Mouse (Mus musculus) limb, embryonic 14.5 days (tissue): ENCODE measurements around the gene Tcf7l2. TPM values are rescaled to one million over a fixed set of nuclear protein-coding genes. Genes with fewer than 3 reads are reported as not detected.

Experiments used
- ATAC-seq: fragments of 200-750 bp; cut with Nextera tagmentation; 2 replicates; pipeline ENCODE4 v1.8.0; 2017; ENCODE audit warnings: low read depth, moderate number of reproducible peaks, moderate TSS enrichment; ENCODE audit not compliant: low FRiP score
- DNase-seq: peaks from one replicate; pipeline ENCODE4 v3.0.0-alpha.2; 2015; ENCODE audit warnings: low spot score
- H3K27ac ChIP-seq: fragments of 300-500 bp; sonication (generic); replicated peaks from 2 replicates; pipeline ENCODE4 v1.5.1; 2014; ENCODE audit warnings: low read depth, mild to moderate bottlenecking, low read length, moderate library complexity, mixed read lengths
- H3K27me3 ChIP-seq: fragments of 300-500 bp; sonication (generic); 2 replicates; pipeline ENCODE4 v1.6.1; 2014; ENCODE audit warnings: low read length, mixed read lengths; ENCODE audit not compliant: control insufficient read depth, insufficient read depth
- H3K36me3 ChIP-seq: fragments of 300-500 bp; sonication (generic); 2 replicates; pipeline ENCODE4 v1.6.1; 2014; ENCODE audit warnings: mild to moderate bottlenecking, low read length, moderate library complexity, mixed read lengths; ENCODE audit not compliant: control insufficient read depth, insufficient read depth
- H3K4me1 ChIP-seq: fragments of 300-500 bp; sonication (generic); 2 replicates; pipeline ENCODE4 v1.6.1; 2014; ENCODE audit warnings: antibody characterized with exemption, low read length, mixed read lengths; ENCODE audit not compliant: control insufficient read depth, insufficient read depth
- H3K4me2 ChIP-seq: fragments of 300-500 bp; sonication (generic); replicated peaks from 2 replicates; pipeline ENCODE4 v1.6.1; 2014; ENCODE audit warnings: low read depth, mild to moderate bottlenecking, low read length, moderate library complexity; ENCODE audit not compliant: severe bottlenecking
- H3K4me3 ChIP-seq: fragments of 300-500 bp; sonication (generic); replicated peaks from 2 replicates; pipeline ENCODE4 v1.5.1; 2014; ENCODE audit warnings: low read length
- H3K9ac ChIP-seq: fragments of 300-500 bp; sonication (generic); 2 replicates; pipeline ENCODE4 v1.6.1; 2014; ENCODE audit warnings: mild to moderate bottlenecking, low read depth, low read length, moderate library complexity; ENCODE audit not compliant: severe bottlenecking
- H3K9me3 ChIP-seq: fragments of 300-500 bp; sonication (generic); 2 replicates; pipeline ENCODE4 v1.6.1; 2016; ENCODE audit warnings: low read length; ENCODE audit not compliant: control insufficient read depth
- POLR2A ChIP-seq: fragments of 200-500 bp; IDR thresholded peaks from 2 replicates; pipeline ENCODE4 v1.8.0; 2012; ENCODE audit warnings: inconsistent platforms, mild to moderate bottlenecking, moderate library complexity, borderline replicate concordance; ENCODE audit not compliant: insufficient read depth, insufficient read length; ENCODE audit errors: extremely low read depth
- WGBS: fragments of 180-500 bp; shearing (Covaris S2); extraction: QIAGEN DNeasy Blood & Tissue Kit; methylation state at CpG from one replicate; pipeline ENCODE4 v1.1.7; 2014; 5-methylcytosine and 5-hydroxymethylcytosine counted together
- polyA plus RNA-seq, 2 experiments: library from polyadenylated mRNA; depleted of rRNA in 1 of 2; stranded (reverse) in 1 of 2; unstranded in 1 of 2; fragments of >200 nt; fragmentation: Nextera tagmentation in 1 of 2; extraction: Ambion mirVana in 1 of 2; gene quantifications; 2 replicates each; pipeline versions ENCODE4 v1.2.1 to v1.2.3; 2012 to 2014

Tcf7l2 gene
- polyA plus RNA-seq, 2 experiments, result 51.6 to 134 TPM

DNA sequence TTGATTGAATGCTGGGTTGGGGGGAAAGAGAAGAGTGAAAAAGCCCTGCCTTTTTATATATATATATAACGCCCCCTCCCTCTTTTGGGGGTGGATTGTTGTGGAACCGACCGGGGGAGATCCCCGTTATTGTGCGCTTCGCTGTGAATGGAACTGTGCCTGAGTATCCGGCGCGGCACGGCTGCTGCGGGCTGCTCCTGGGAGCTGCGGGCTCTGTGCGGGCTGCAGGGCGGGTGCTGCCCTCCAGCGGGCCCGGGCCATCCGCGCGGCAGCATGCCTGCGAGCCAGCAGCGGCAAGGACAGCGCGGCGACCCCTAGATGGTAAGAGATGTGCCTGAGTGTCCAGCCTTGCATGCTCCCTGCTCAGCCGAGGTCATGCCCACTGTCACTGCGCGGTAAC, 153.7 kb downstream of the Tcf7l2 start:
- ATAC-seq, result peak; percentile 8; the same call in 1 of the 2 replicates
- peak overlapping the region; percentile 52 for H3K9ac ChIP-seq
- H3K9me3 ChIP-seq, result no peaks in the 10 kb centered on the region
- H3K36me3 ChIP-seq, result no peaks in the 10 kb centered on the region
- H3K4me3 ChIP-seq, result peak overlapping the region; percentile 34
- WGBS, result under 1% methylated on average over 27 of the region's 27 CpGs
- DNase-seq, result no peak
- peaks cover 52% of the 10 kb centered on the region for H3K4me1 ChIP-seq
- H3K4me2 ChIP-seq, result peak overlapping the region; percentile 63
- H3K27me3 ChIP-seq, result no peaks in the 10 kb centered on the region
- H3K27ac ChIP-seq, result no peak overlapping the region
- no peak for TF ChIP-seq POLR2A

DNA sequence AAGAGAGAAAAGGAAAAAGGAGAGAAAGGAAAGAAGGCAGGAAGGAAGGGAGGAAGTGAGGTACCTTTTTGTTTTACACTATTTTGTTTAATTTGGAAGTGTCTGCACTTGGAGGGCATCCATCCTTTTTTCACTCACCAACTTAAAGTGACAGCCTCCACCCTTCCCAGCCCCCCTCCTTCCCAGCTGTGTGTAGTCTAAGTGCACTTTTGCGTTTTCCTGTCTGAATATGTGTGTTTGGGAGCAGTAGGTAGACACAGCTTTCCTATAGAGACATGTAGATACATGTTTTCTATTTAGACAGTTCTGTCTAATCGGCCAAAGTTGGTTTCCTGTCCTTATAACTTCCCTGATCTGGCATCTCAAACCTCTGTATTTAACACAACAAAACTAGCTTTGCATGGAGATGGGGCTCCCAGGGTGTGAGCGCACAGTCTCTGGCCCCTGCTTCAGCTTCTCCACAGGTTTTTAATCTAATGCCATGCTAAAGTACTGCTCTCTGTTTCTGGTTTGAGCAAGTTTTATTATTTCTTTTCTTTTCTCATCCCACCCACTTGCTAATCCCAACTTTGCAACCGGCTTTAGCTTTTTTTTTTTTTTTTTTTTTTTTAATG, 154.3 kb downstream of the Tcf7l2 start:
- Histone ChIP-seq H3K27me3 (no peaks in the 10 kb centered on the region), H3K9ac (peak overlapping the region; percentile 52; the same call in 1 of the 2 replicates), H3K4me2 (peak overlapping the region; percentile 63), H3K4me1 (peaks cover 57% of the 10 kb centered on the region), H3K27ac (no peak overlapping the region; the same call in 1 of the 2 replicates), H3K4me3 (peak overlapping the region; percentile 34), H3K9me3 (no peaks in the 10 kb centered on the region), H3K36me3 (no peaks in the 10 kb centered on the region)
- no peak for ATAC-seq
- WGBS, result 22% methylated on average over 4 of the region's 4 CpGs
- no peak for DNase-seq
- no peak for TF ChIP-seq POLR2A

DNA sequence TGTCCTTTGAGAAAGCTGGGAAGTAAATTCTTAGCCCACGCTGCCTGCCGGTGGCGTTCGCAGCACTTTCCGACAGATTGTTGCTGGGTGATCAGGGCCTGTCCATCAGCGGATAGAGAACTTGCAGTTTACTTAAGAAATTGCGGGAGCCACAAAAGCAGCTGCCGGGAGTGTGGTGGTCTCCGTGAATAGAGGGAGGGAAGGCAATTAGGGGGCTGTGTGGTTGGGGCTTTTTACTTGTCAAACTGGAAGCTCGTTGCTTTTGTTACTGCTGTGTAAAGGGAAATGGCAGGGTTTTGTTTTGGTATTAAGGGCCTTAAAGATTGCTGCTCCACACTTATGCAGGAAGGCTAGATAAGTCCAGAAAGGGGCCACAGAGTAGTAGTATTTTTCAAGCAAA, 155.0 kb downstream of the Tcf7l2 start:
- DNase-seq, result no peak
- 20% methylated on average over 10 of the region's 10 CpGs for WGBS
- Histone ChIP-seq H3K36me3 (no peaks in the 10 kb centered on the region), H3K4me2 (peak overlapping the region; percentile 63; the same call in 1 of the 2 replicates), H3K9ac (peak overlapping the region; percentile 41; the same call in 1 of the 2 replicates), H3K4me3 (0 out of 2 replicates have a peak overlapping the region, but pooled peaks have one; percentile 5), H3K27me3 (no peaks in the 10 kb centered on the region), H3K27ac (no peak overlapping the region), H3K4me1 (peaks cover 63% of the 10 kb centered on the region), H3K9me3 (no peaks in the 10 kb centered on the region)
- no peak for TF ChIP-seq POLR2A
- no peak for ATAC-seq

DNA sequence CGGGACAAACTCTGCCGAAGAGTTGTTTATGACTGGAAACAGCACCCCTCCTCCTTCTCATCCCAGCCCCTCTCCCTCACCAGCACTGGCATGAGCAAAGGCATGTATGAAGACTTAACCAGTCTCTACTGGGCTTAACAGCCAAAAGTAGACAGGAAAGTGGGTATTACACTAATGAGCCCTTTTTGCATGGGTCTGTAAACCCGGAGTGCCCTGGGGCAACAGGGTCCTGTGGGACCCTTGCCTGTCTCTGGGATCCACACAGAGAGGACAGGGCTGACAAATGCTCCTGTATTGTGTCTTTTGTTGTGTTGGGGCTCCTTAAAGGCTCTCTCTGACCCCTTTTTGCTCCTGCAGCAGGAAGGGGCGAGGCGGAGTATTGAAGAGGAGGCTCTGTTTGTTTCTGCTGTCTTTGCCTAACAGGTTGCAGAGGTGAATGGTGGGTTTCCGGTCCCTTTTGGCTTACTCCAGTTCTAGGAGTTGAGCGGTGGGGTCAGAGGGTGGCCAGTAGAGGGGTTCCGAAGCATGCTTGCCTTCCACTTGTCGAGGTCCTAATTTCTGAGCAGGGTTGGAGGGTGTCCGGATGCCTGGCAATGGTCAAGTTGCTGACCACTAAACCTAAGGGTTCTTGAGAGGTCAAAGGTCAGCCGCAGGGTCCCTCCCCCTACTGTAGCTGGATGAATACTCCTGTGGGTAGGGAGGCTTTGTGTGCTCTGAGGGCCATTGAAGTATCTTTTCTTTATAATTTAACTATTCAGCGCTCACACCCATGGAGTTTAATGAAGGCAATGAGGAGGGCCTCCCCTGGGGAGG, 161.2 kb downstream of the Tcf7l2 start:
- Histone ChIP-seq H3K9ac (no peak overlapping the region), H3K4me2 (no peak overlapping the region), H3K36me3 (no peaks in the 10 kb centered on the region), H3K4me1 (peaks cover 29% of the 10 kb centered on the region), H3K4me3 (no peak overlapping the region), H3K27me3 (no peaks in the 10 kb centered on the region), H3K27ac (no peak overlapping the region), H3K9me3 (no peaks in the 10 kb centered on the region)
- 83% methylated on average over 12 of the region's 12 CpGs for WGBS
- ATAC-seq (no peak), DNase-seq (no peak)
- no peak for TF ChIP-seq POLR2A

DNA sequence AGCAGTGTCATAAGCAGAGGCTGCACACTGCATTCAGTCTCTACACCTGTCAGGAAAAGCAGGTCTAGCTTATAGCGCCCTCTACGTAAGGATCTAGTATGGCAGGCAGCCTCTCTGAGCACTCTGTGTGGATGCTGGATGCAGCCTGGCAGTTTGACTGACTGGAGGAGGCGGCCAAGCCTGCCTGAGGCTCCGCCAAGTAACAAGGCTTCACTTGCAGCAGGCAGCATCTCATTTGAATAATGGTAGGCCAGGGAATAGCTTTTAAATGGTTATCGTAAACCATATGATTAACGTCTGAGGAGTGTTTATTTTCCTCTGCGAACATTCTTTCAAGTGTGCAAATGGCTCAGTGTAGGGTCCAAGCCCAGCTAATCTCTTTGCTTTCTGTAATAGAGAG, 167.4 kb downstream of the Tcf7l2 start:
- no peak; the same call in 1 of the 2 replicates for ATAC-seq
- no peaks in the 10 kb centered on the region for H3K27me3 ChIP-seq

More for the DNA sequence above, 167.4 kb downstream of the Tcf7l2 start:
- Histone ChIP-seq H3K4me1 (peaks cover 3% of the 10 kb centered on the region; the same call in 1 of the 2 replicates), H3K27ac (0 out of 2 replicates have a peak overlapping the region, but pooled peaks have one; percentile 28), H3K9ac (no peak overlapping the region), H3K4me3 (no peak overlapping the region), H3K36me3 (peaks cover 44% of the 10 kb centered on the region), H3K9me3 (0 out of 2 replicates have a peak, but pooled peaks cover 4% of the 10 kb centered on the region), H3K4me2 (no peak overlapping the region)
- TF ChIP-seq POLR2A, result no peak
- peak; percentile 51 for DNase-seq
- 37% methylated on average over 7 of the region's 7 CpGs for WGBS
